Mouse (Mus musculus) brain, embryonic 14.5 days (tissue): ENCODE results near the gene Cep95.

Experiments
- CTCF ChIP-seq: fragments of 200-500 bp; IDR thresholded peaks from 2 replicates; pipeline ENCODE4 v1.5.1; 2012; ENCODE audit warnings: inconsistent platforms, mild to moderate bottlenecking, moderate library complexity, borderline replicate concordance; ENCODE audit not compliant: insufficient read depth, insufficient read length; ENCODE audit errors: extremely low read depth
- POLR2A ChIP-seq: fragments of 200-500 bp; IDR thresholded peaks from 2 replicates; pipeline ENCODE4 v1.6.1; 2012; ENCODE audit warnings: mild to moderate bottlenecking, inconsistent platforms, borderline replicate concordance; ENCODE audit not compliant: poor library complexity, insufficient read depth, insufficient read length, severe bottlenecking; ENCODE audit errors: extremely low read depth

DNA sequence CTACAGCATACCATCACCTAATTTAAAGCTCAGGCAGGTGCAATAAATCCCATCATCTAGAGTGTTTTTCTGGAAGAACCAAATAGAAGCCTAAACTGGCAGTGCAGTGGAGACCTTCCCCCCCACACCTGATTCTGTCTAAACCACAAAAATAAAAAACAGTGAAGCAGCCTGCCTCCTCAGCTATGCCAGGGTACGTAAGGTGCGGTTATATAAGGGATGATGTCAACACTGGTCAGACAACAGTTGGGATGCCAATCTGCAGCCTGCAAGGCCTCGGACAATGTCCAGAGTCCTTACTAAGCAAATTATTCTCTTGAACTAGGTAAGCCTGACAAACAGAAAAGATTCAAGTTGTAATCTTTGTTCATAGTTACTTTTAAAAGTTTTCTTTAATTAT, 53.0 kb downstream of the Cep95 start:
- no peak for TF ChIP-seq CTCF
- TF ChIP-seq POLR2A, result no peak
